Mouse (Mus musculus): ENCODE data around the gene Cfap52. TPM values are rescaled to one million over a fixed set of nuclear protein-coding genes. Genes with fewer than 3 reads are reported as not detected.

Gene Cfap52
- polyA plus RNA-seq, 1 experiment from 2014 or later: 2.2 TPM

GRCm38 (mm10) chr11:67888521-67888920 lies 76.9 kb downstream of the Cfap52 start:
- Histone ChIP-seq H3K27me3 (no peaks in the 10 kb centered on the region), H3K4me2 (replicated peaks) (no peak overlapping the region), H3K9me3 (no peaks in the 10 kb centered on the region), H3K4me3 (replicated peaks) (no peak overlapping the region), H3K36me3 (no peaks in the 10 kb centered on the region), H3K4me1 (replicated peaks) (no peaks in the 10 kb centered on the region), H3K27ac (no peak overlapping the region), H3K9ac (replicated peaks) (no peak overlapping the region)
- 86% methylated on average over 5 of the region's 5 CpGs for WGBS
- ATAC-seq: no peak

- Histone ChIP-seq H3K4me2 (replicated peaks) (no peak overlapping the region), H3K9me3 (no peaks in the 10 kb centered on the region), H3K27me3 (no peaks in the 10 kb centered on the region), H3K9ac (replicated peaks) (no peak overlapping the region), H3K4me1 (replicated peaks) (no peaks in the 10 kb centered on the region), H3K36me3 (no peaks in the 10 kb centered on the region), H3K27ac (no peak overlapping the region), H3K4me3 (replicated peaks) (no peak overlapping the region)
- WGBS: 73% methylated on average over 2 of the region's 2 CpGs
- ATAC-seq: no peak
Measured at GRCm38 (mm10) chr11:67885921-67886320, 79.5 kb downstream of the Cfap52 start.

Other genes starting within 250 kb of the Cfap52 start
- gene Glp2r, start 194.5 kb downstream of the Cfap52 start, polyA plus RNA-seq (2015; fragmentation: Nextera tagmentation; extraction: Ambion mirVana): not detected in 2 replicates
- gene Gsg1l2, start 191.0 kb downstream of the Cfap52 start, polyA plus RNA-seq (2015; fragmentation: Nextera tagmentation; extraction: Ambion mirVana): not detected in 2 replicates
- not detected in 2 replicates for gene Dhrs7c, start 167.5 kb downstream of the Cfap52 start, polyA plus RNA-seq (2015; fragmentation: Nextera tagmentation; extraction: Ambion mirVana)
- gene Usp43, start 43.5 kb downstream of the Cfap52 start, polyA plus RNA-seq (2015; fragmentation: Nextera tagmentation; extraction: Ambion mirVana): 0.13 and 0.23 TPM in 2 replicates
- gene Stx8, start 542 bp upstream of the Cfap52 start, polyA plus RNA-seq (2015; fragmentation: Nextera tagmentation; extraction: Ambion mirVana): 67.4 and 69.2 TPM in 2 replicates